Mouse (Mus musculus): ENCODE data around the gene Prkrip1.

- TF ChIP-seq CTCF (IDR thresholded peaks at IDR 0.05; ENCODE audit: low read depth) (no peak), EP300 (IDR thresholded peaks at IDR 0.05; ENCODE audit: low read depth) (no peak)
Observed at GRCm38 (mm10) chr5:136163807-136164474, 34.8 kb downstream of the Prkrip1 start.
